Mouse (Mus musculus): Measurements from ENCODE around the gene Dpp3. TPM values are rescaled to one million over a fixed set of nuclear protein-coding genes. Genes with fewer than 3 reads are reported as not detected.
"Not testable (repeated sequence)": the region's sequence is repeated elsewhere in the genome, so short reads cannot be mapped to it uniquely, and the experiment has no call there.

Gene Dpp3
- total RNA-seq, 2 experiments from 2014 or later, result 9.1 to 13.0 TPM

GRCm38 (mm10) chr19:4898972-4899371 is 29.1 kb downstream of the Dpp3 start:
- ATAC-seq (replicated peaks; ENCODE audit: low FRiP score, poor library complexity, severe bottlenecking), result no peak

GRCm38 (mm10) chr19:4896780-4897520 is 31.1 kb downstream of the Dpp3 start:
- no peak for ATAC-seq (replicated peaks; ENCODE audit: low FRiP score, poor library complexity, severe bottlenecking)

- peak; percentile 83 for ATAC-seq (replicated peaks; ENCODE audit: low FRiP score, poor library complexity, severe bottlenecking)
Measured at GRCm38 (mm10) chr19:4891798-4892197, 36.3 kb downstream of the Dpp3 start.

DNA sequence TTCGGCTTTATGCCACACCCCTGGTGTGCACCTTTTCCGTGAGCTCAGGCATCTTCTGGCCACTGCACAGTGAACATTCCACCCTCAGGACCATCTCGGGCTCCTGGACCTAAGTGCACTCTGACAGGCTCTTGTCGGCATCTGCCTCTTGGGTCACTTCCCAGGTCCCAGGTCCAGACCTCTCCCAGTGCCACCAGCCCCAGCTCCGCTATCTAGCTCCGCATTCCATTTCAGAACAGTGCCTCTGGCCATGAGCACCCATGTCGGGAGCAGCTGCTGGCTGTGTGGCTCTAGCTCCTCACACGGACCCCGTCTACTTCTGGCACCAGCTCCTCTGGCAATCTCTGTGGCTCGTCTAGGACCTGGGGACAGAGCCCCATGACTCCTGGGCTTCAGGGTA is 38.3 kb downstream of the Dpp3 start:
- ATAC-seq (replicated peaks; ENCODE audit: low FRiP score, poor library complexity, severe bottlenecking), result no peak

- peak; percentile 88 for ATAC-seq (replicated peaks; ENCODE audit: low FRiP score, poor library complexity, severe bottlenecking)
Measured at GRCm38 (mm10) chr19:4883961-4884360, 44.1 kb downstream of the Dpp3 start.

DNA sequence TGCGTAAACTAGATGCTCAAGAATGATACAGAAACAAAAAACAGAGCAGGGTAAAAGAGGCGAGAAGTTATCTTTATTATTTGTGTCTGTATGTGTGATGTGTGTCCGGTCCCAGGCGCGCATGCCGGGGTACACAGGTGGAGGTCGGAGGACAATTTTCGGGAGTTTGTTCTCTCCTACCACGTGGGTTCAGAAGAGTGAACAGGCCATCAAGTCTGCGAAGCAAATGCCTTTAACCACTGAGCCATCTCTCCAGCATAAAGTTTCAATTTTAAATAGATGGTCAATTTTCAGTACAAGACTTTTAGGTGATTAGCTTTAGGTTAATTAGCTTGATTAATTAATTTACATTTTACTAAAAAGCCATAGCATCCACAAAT is 48.8 kb downstream of the Dpp3 start:
- ATAC-seq (replicated peaks; ENCODE audit: low FRiP score, poor library complexity, severe bottlenecking), result no peak

DNA sequence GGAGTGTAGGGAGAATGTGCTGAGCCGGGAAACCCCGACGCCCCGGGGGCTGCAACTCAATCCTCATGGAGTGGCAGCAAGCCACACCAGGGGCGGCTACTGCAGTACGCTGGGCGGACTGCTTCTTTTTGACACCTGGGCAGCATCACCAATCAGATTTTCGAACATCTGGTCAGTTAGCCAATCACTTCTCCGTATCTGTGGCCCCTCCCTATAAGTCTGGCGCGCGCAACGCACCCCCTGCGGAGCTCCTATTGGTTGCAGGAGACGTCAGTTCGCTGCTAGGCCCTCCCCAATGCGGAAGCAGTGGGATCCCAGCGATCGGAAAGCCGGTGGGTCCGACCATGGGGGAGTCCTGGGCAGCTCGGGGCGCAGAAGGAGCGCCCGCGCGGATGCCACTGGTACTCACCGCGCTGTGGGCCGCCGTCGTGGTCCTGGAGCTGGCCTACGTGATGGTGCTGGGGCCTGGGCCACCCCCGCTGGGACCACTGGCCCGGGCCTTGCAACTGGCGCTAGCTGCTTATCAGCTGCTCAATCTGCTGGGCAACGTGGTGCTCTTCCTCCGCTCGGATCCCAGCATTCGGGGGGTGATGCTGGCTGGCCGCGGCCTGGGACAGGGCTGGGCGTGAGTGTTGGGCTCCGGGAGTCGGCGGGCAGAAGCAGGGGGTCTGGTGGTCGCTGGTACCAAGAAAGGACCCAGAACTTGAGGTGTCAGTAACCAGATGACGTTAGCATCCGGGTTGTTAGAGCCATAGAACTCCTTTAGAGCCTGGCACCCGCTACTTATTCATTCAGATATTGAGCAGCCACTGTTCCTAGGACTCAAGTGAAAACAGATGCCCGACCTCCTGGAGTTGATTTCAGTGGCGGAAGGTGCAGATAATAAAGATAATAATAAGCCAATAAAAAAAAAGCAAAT is 49.4 kb downstream of the Dpp3 start, which contains the start of gene Zdhhc24:
Gene Zdhhc24, plus strand, starts transcription at position 264 of the 919 bp plus-strand sequence.
- ATAC-seq (replicated peaks; ENCODE audit: low FRiP score, poor library complexity, severe bottlenecking), result peak; percentile 96

DNA sequence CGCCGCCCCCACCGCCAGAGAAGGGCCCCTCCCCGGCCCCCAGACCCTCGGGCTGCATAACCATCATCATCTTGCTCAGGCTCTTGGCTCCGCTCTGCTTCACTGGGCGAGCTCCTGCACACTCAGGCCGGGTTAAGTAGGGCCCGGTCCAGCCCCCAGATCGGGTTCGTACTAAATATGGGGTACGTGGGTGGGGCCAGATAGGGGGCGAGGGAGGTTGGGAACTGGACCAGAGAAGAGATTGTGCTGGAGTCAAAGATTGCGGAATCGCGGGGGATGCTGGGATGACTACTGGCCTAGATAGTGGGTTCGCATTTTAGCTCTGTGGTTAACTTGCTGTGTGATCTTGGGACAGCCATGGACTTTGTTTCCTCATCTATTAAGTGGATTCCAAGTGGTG is 50.3 kb downstream of the Dpp3 start, which contains the start of gene Actn3:
Gene Actn3, minus strand, starts transcription at position 125 of the 400 bp plus-strand sequence.
- peak; percentile 18 for ATAC-seq (replicated peaks; ENCODE audit: low FRiP score, poor library complexity, severe bottlenecking)

DNA sequence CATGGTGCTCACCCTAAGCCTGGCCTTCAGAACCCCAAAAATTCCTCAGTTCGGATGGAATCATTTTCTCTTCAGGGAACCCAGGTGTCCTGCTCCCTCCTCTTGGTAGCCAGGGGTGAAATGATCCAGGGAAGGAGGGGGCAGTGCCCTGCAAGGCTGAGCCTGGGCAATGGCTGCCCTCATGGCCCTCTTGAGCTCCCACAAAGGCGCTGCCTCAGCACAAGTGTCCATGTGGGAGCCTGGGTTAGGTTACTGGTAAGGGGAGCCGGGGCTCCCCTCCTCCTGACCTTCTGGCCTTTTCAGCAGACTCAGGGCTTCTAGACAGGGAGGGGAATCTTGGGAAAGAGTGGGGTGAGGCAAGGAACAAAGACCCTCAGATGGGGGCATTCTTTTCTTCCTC is 51.3 kb downstream of the Dpp3 start:
- no peak for ATAC-seq (replicated peaks; ENCODE audit: low FRiP score, poor library complexity, severe bottlenecking)

DNA sequence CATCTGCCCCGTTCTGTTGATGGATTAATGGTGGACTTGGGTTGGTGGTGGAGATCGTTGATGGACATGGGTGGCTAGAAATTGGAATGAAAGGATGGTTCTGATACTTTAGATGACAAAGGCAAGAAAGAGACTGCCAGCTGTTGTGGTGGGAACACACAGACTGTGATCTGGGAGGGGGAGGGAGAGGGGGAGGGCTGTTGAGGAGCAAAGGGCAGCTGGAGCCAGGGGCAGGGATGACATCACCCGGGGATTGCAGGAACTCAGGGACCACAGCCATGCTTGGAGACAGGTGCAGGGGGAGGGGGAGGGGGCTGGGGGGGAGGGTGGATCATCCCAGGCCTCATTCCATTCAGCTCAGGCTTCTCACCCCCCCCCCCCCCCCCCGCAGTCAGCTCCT is 51.8 kb downstream of the Dpp3 start:
- ATAC-seq (replicated peaks; ENCODE audit: low FRiP score, poor library complexity, severe bottlenecking), result no peak

- ATAC-seq (replicated peaks; ENCODE audit: low FRiP score, poor library complexity, severe bottlenecking), result not testable (repeated sequence)
Measured at GRCm38 (mm10) chr19:4874613-4875012, 53.5 kb downstream of the Dpp3 start.

DNA sequence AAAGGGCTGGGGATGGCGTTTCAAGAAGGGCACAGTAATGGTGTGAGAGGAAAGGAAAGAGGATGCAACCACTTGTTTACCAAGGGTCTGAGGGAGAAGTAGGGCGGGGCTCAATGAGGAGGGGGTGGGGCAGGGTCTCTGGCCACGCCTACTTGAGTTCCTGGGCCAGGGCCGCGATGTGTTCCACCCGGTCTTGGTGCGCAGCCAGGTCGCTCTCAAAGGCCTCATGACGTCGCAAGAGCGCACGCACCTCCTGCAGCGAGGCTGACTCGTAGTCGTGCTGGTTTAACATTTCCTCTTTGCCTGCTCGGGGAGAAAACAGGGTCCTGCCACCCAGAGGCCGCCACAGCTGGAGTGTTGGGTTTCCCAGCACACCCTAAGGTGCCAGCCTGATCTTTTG is 62.9 kb downstream of the Dpp3 start:
- no peak for ATAC-seq (replicated peaks; ENCODE audit: low FRiP score, poor library complexity, severe bottlenecking)

GRCm38 (mm10) chr19:4863048-4863447 is 65.0 kb downstream of the Dpp3 start:
- no peak for ATAC-seq (replicated peaks; ENCODE audit: low FRiP score, poor library complexity, severe bottlenecking)

GRCm38 (mm10) chr19:4859081-4859480 is 69.0 kb downstream of the Dpp3 start:
- peak; percentile 93 for ATAC-seq (replicated peaks; ENCODE audit: low FRiP score, poor library complexity, severe bottlenecking)

Other genes with a start within 250 kb of the Dpp3 start
- not detected in 2 replicates for gene Gm960, start 229.6 kb downstream of the Dpp3 start, total RNA-seq (2015; ENCODE audit: low replicate concordance)
- gene Gm960, start 229.6 kb downstream of the Dpp3 start, total RNA-seq (2017; ENCODE audit: low replicate concordance), result not detected in 2 replicates
- gene Sptbn2, start 217.1 kb downstream of the Dpp3 start, total RNA-seq (2015; ENCODE audit: low replicate concordance), result not detected in 2 replicates
- not detected in 2 replicates for gene Sptbn2, start 217.1 kb downstream of the Dpp3 start, total RNA-seq (2017; ENCODE audit: low replicate concordance)
- gene Rbm4b, start 171.8 kb downstream of the Dpp3 start, total RNA-seq (2015; ENCODE audit: low replicate concordance), result 4.3 and 5.0 TPM in 2 replicates
- gene Rbm4b, start 171.8 kb downstream of the Dpp3 start, total RNA-seq (2017; ENCODE audit: low replicate concordance), result 12.6 and 13.6 TPM in 2 replicates
- gene Rbm4, start 134.4 kb downstream of the Dpp3 start, total RNA-seq (2015; ENCODE audit: low replicate concordance), result 41.5 and 67.4 TPM in 2 replicates
- 106 and 172 TPM in 2 replicates for gene Rbm4, start 134.4 kb downstream of the Dpp3 start, total RNA-seq (2017; ENCODE audit: low replicate concordance)
- 13.7 and 83.8 TPM in 2 replicates for gene Gm21992, start 116.7 kb downstream of the Dpp3 start, total RNA-seq (2015; ENCODE audit: low replicate concordance)
- gene Gm21992, start 116.7 kb downstream of the Dpp3 start, total RNA-seq (2017; ENCODE audit: low replicate concordance), result 29.0 and 62.2 TPM in 2 replicates
- 28.1 and 35.3 TPM in 2 replicates for gene Rbm14, start 116.7 kb downstream of the Dpp3 start, total RNA-seq (2015; ENCODE audit: low replicate concordance)
- gene Rbm14, start 116.7 kb downstream of the Dpp3 start, total RNA-seq (2017; ENCODE audit: low replicate concordance), result 27.7 and 27.9 TPM in 2 replicates
- 30.2 and 74.6 TPM in 2 replicates for gene Ccs, start 89.0 kb downstream of the Dpp3 start, total RNA-seq (2015; ENCODE audit: low replicate concordance)
- 63.1 and 81.9 TPM in 2 replicates for gene Ccs, start 89.0 kb downstream of the Dpp3 start, total RNA-seq (2017; ENCODE audit: low replicate concordance)
- not detected in 2 replicates for gene Ccdc87, start 88.9 kb downstream of the Dpp3 start, total RNA-seq (2015; ENCODE audit: low replicate concordance)
- not detected in 2 replicates for gene Ccdc87, start 88.9 kb downstream of the Dpp3 start, total RNA-seq (2017; ENCODE audit: low replicate concordance)
- 22.0 and 71.3 TPM in 2 replicates for gene Ctsf, start 73.2 kb downstream of the Dpp3 start, total RNA-seq (2015; ENCODE audit: low replicate concordance)
- 41.3 and 45.0 TPM in 2 replicates for gene Ctsf, start 73.2 kb downstream of the Dpp3 start, total RNA-seq (2017; ENCODE audit: low replicate concordance)
- not detected in 2 replicates for gene Actn3, start 50.4 kb downstream of the Dpp3 start, total RNA-seq (2015; ENCODE audit: low replicate concordance)
- gene Actn3, start 50.4 kb downstream of the Dpp3 start, total RNA-seq (2017; ENCODE audit: low replicate concordance), result 0.26 and 0.53 TPM in 2 replicates
- gene Zdhhc24, start 49.6 kb downstream of the Dpp3 start, total RNA-seq (2015; ENCODE audit: low replicate concordance), result 19.8 and 34.0 TPM in 2 replicates
- gene Zdhhc24, start 49.6 kb downstream of the Dpp3 start, total RNA-seq (2017; ENCODE audit: low replicate concordance), result 18.0 and 24.9 TPM in 2 replicates
- 0.42 and 4.0 TPM in 2 replicates for gene Bbs1, start 21.7 kb downstream of the Dpp3 start, total RNA-seq (2015; ENCODE audit: low replicate concordance)
- gene Bbs1, start 21.7 kb downstream of the Dpp3 start, total RNA-seq (2017; ENCODE audit: low replicate concordance), result 4.5 and 7.7 TPM in 2 replicates
- not detected in 2 replicates for gene Peli3, start 14.8 kb upstream of the Dpp3 start, total RNA-seq (2015; ENCODE audit: low replicate concordance)
- not detected in 2 replicates for gene Peli3, start 14.8 kb upstream of the Dpp3 start, total RNA-seq (2017; ENCODE audit: low replicate concordance)
- gene Mrpl11, start 33.9 kb upstream of the Dpp3 start, total RNA-seq (2015; ENCODE audit: low replicate concordance), result 4.7 and 8.0 TPM in 2 replicates
- 10.5 and 14.1 TPM in 2 replicates for gene Mrpl11, start 33.9 kb upstream of the Dpp3 start, total RNA-seq (2017; ENCODE audit: low replicate concordance)
- gene Npas4, start 62.0 kb upstream of the Dpp3 start, total RNA-seq (2015; ENCODE audit: low replicate concordance), result not detected in 2 replicates
- gene Npas4, start 62.0 kb upstream of the Dpp3 start, total RNA-seq (2017; ENCODE audit: low replicate concordance), result not detected in 2 replicates
- gene Slc29a2, start 95.6 kb upstream of the Dpp3 start, total RNA-seq (2015; ENCODE audit: low replicate concordance), result not detected in 2 replicates
- gene Slc29a2, start 95.6 kb upstream of the Dpp3 start, total RNA-seq (2017; ENCODE audit: low replicate concordance), result not detected in 2 replicates
- gene B4gat1, start 110.5 kb upstream of the Dpp3 start, total RNA-seq (2015; ENCODE audit: low replicate concordance), result not detected in 2 replicates
- 0.68 TPM in 1 of 2 replicates, not detected in the other for gene B4gat1, start 110.5 kb upstream of the Dpp3 start, total RNA-seq (2017; ENCODE audit: low replicate concordance)
- 1.3 and 4.0 TPM in 2 replicates for gene AC124502.3, start 110.6 kb upstream of the Dpp3 start, total RNA-seq (2015; ENCODE audit: low replicate concordance)
- gene AC124502.3, start 110.6 kb upstream of the Dpp3 start, total RNA-seq (2017; ENCODE audit: low replicate concordance), result 2.1 TPM in 1 of 2 replicates, not detected in the other
- gene Brms1, start 113.1 kb upstream of the Dpp3 start, total RNA-seq (2015; ENCODE audit: low replicate concordance), result 4.6 and 13.0 TPM in 2 replicates
- 4.5 and 10.9 TPM in 2 replicates for gene Brms1, start 113.1 kb upstream of the Dpp3 start, total RNA-seq (2017; ENCODE audit: low replicate concordance)
- 0.42 TPM in 1 of 2 replicates, not detected in the other for gene Rin1, start 122.2 kb upstream of the Dpp3 start, total RNA-seq (2015; ENCODE audit: low replicate concordance)
- gene Rin1, start 122.2 kb upstream of the Dpp3 start, total RNA-seq (2017; ENCODE audit: low replicate concordance), result not detected in 2 replicates
- not detected in 2 replicates for gene Cd248, start 139.8 kb upstream of the Dpp3 start, total RNA-seq (2015; ENCODE audit: low replicate concordance)
- not detected in 2 replicates for gene Cd248, start 139.8 kb upstream of the Dpp3 start, total RNA-seq (2017; ENCODE audit: low replicate concordance)
- gene Tmem151a, start 157.2 kb upstream of the Dpp3 start, total RNA-seq (2015; ENCODE audit: low replicate concordance), result not detected in 2 replicates
- gene Tmem151a, start 157.2 kb upstream of the Dpp3 start, total RNA-seq (2017; ENCODE audit: low replicate concordance), result not detected in 2 replicates
- 5.0 and 10.8 TPM in 2 replicates for gene Yif1a, start 160.3 kb upstream of the Dpp3 start, total RNA-seq (2015; ENCODE audit: low replicate concordance)
- gene Yif1a, start 160.3 kb upstream of the Dpp3 start, total RNA-seq (2017; ENCODE audit: low replicate concordance), result 6.2 TPM in 1 of 2 replicates, not detected in the other
- gene Cnih2, start 170.2 kb upstream of the Dpp3 start, total RNA-seq (2015; ENCODE audit: low replicate concordance), result not detected in 2 replicates
- 0.39 TPM in 1 of 2 replicates, not detected in the other for gene Cnih2, start 170.2 kb upstream of the Dpp3 start, total RNA-seq (2017; ENCODE audit: low replicate concordance)
- gene Rab1b, start 178.8 kb upstream of the Dpp3 start, total RNA-seq (2015; ENCODE audit: low replicate concordance), result 12.2 and 13.7 TPM in 2 replicates
- gene Rab1b, start 178.8 kb upstream of the Dpp3 start, total RNA-seq (2017; ENCODE audit: low replicate concordance), result 20.5 and 23.3 TPM in 2 replicates
- 10.5 TPM in 1 of 2 replicates, not detected in the other for gene Klc2, start 190.3 kb upstream of the Dpp3 start, total RNA-seq (2015; ENCODE audit: low replicate concordance)
- 0.90 TPM in 1 of 2 replicates, not detected in the other for gene Klc2, start 190.3 kb upstream of the Dpp3 start, total RNA-seq (2017; ENCODE audit: low replicate concordance)